Mouse (Mus musculus): Measurements from ENCODE around the gene Shf. TPM values are rescaled to one million over a fixed set of nuclear protein-coding genes. Genes with fewer than 3 reads are reported as not detected.
"Not testable (repeated sequence)": the region's sequence is repeated elsewhere in the genome, so short reads cannot be mapped to it uniquely, and the experiment has no call there.

Shf gene
- polyA plus RNA-seq, 1 experiment = 14.7 TPM

DNA sequence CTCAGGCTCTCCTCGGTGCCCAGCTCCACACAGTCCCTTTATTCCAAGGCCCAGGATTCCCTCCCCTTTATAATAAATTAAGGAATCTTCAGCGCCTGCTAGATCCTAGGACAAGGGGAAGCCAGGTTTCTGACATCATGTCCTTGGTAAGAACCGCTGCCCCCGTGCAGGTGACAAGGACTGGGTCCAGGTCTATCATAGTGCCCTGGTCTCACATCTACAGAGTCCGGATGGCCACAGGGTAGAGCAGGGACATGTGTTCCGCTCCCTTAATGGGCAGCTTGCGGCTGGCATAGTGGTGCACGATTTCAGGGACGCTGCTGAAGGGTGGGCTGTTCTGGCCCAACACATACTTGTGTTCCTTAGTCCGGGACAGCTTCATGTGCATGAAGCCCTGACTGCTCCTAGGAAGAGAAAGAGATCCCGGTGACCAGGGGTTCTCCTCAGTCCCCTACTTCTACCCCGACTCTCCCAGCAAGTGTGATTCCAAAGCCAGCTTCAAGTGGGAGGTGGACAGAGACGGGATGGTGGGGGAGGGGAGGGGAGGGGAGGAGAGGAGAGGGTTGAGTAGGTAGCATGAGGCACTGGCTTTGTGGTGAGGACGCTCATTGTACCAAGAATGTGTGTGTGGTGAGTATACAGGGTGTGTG is 19.7 kb downstream of the Shf start:
- Histone ChIP-seq H3K4me3 (ENCODE audit: insufficient read depth, low read depth, low read length) (peak overlapping the region; percentile 80), H3K27ac (ENCODE audit: insufficient read depth, low read depth, low read length) (no peak overlapping the region), H3K4me1 (ENCODE audit: control insufficient read depth, insufficient read depth, low read length) (peaks cover 14% of the 10 kb centered on the region), H3K36me3 (ENCODE audit: control insufficient read depth, insufficient read depth, low read length) (no peaks in the 10 kb centered on the region), H3K27me3 (replicated peaks; ENCODE audit: control insufficient read depth, insufficient read depth, low read length) (no peaks in the 10 kb centered on the region)
- TF ChIP-seq CTCF (conservative IDR thresholded peaks at IDR 0.05; ENCODE audit: insufficient read depth, insufficient read length, low read depth, low read length) = no peak
- TF ChIP-seq POLR2A (IDR thresholded peaks at IDR 0.05; ENCODE audit: low read depth, low read length) = no peak
- WGBS = 27% methylated on average over 14 of the region's 14 CpGs
- DNase-seq = no peak

DNA sequence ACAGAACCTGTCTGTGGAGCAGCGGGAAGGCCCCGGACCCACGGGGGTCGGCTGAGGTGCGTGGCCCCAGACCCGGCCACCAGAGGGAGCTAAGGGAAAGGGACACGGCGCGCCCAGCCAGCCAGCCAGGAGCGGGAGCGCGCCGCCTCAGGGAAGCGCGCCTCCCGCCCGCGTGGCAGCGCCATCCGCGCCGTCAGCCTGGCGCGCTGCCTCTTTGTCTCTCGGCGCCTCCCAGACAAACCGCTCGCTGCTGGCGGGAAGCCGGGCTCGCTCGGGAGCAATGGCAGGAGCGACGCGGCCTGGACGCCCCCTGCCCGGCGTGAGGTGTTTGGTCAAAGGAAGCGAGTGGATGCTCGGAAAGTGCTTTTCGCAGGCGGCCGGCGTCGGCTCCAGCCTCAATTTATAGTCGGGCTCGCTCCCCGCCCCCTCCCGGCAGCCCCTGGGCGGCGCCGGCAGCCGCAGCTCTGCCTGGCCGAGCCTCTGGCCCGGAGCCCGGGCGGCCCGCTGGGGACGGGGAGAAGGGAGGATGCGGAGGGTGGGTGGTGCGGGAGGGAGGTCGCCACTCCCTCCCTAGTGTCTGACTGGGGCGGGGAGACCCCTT is 20.3 kb downstream of the Shf start:
- H3K36me3 ChIP-seq (ENCODE audit: control insufficient read depth, insufficient read depth, low read length) = no peaks in the 10 kb centered on the region
- no peak for TF ChIP-seq POLR2A (IDR thresholded peaks at IDR 0.05; ENCODE audit: low read depth, low read length)
- peak; percentile 65 for TF ChIP-seq CTCF (conservative IDR thresholded peaks at IDR 0.05; ENCODE audit: insufficient read depth, insufficient read length, low read depth, low read length)
- peaks cover 11% of the 10 kb centered on the region for H3K4me1 ChIP-seq (ENCODE audit: control insufficient read depth, insufficient read depth, low read length)
- no peaks in the 10 kb centered on the region for H3K27me3 ChIP-seq (replicated peaks; ENCODE audit: control insufficient read depth, insufficient read depth, low read length)
- peak; percentile 90 for DNase-seq
- peak overlapping the region; percentile 80 for H3K4me3 ChIP-seq (ENCODE audit: insufficient read depth, low read depth, low read length)
- H3K27ac ChIP-seq (ENCODE audit: insufficient read depth, low read depth, low read length) = peak overlapping the region; percentile 75
- whole genome bisulfite sequencing = 1% methylated on average over 59 of the region's 63 CpGs

DNA sequence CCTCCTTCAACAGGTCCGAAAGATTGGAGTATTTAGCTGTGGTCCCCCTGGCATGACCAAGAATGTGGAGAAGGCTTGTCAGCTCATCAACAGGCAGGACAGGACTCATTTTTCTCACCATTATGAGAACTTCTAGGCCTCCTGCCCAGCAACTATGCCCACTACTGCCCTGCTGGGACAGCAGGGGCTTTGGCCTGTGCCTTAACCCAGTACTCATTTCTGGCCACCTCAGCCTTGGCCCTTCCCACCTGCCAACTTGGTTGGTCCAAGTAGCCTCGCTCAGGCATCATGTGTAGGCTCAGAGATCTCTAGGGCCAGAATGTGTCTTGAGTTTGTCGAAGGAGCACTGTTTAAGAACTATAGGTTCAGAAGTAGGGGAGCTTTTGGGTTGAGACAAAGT is 21.7 kb downstream of the Shf start:
- H3K4me3 ChIP-seq (ENCODE audit: insufficient read depth, low read depth, low read length) = no peak overlapping the region
- WGBS = 94% methylated on average over 3 of the region's 3 CpGs
- H3K36me3 ChIP-seq (ENCODE audit: control insufficient read depth, insufficient read depth, low read length) = no peaks in the 10 kb centered on the region
- peaks cover 11% of the 10 kb centered on the region for H3K4me1 ChIP-seq (ENCODE audit: control insufficient read depth, insufficient read depth, low read length)
- TF ChIP-seq POLR2A (IDR thresholded peaks at IDR 0.05; ENCODE audit: low read depth, low read length) (no peak), CTCF (conservative IDR thresholded peaks at IDR 0.05; ENCODE audit: insufficient read depth, insufficient read length, low read depth, low read length) (no peak)
- DNase-seq = no peak
- no peak overlapping the region for H3K27ac ChIP-seq (ENCODE audit: insufficient read depth, low read depth, low read length)
- H3K27me3 ChIP-seq (replicated peaks; ENCODE audit: control insufficient read depth, insufficient read depth, low read length) = no peaks in the 10 kb centered on the region

DNA sequence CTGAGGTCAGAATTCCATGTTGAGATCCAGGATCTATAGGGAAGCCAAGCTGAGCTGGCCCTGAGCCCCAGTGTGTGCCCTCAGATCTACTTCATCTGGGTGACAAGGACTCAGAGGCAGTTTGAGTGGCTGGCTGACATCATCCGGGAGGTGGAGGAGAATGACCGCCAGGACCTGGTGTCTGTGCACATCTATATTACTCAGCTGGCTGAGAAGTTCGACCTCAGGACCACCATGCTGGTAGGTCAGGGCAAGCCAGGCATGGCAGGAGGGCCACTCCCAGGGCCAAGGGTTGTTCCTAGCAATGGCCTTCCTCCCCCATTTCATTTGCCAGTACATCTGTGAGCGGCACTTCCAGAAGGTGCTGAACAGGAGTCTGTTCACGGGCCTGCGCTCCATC is 22.8 kb downstream of the Shf start:
- peaks cover 11% of the 10 kb centered on the region for H3K4me1 ChIP-seq (ENCODE audit: control insufficient read depth, insufficient read depth, low read length)
- not testable (repeated sequence) for H3K27me3 ChIP-seq (replicated peaks; ENCODE audit: control insufficient read depth, insufficient read depth, low read length); H3K27ac ChIP-seq (ENCODE audit: insufficient read depth, low read depth, low read length); H3K4me3 ChIP-seq (ENCODE audit: insufficient read depth, low read depth, low read length); DNase-seq; H3K36me3 ChIP-seq (ENCODE audit: control insufficient read depth, insufficient read depth, low read length)
- 90% methylated on average over 6 of the region's 6 CpGs for WGBS

DNA sequence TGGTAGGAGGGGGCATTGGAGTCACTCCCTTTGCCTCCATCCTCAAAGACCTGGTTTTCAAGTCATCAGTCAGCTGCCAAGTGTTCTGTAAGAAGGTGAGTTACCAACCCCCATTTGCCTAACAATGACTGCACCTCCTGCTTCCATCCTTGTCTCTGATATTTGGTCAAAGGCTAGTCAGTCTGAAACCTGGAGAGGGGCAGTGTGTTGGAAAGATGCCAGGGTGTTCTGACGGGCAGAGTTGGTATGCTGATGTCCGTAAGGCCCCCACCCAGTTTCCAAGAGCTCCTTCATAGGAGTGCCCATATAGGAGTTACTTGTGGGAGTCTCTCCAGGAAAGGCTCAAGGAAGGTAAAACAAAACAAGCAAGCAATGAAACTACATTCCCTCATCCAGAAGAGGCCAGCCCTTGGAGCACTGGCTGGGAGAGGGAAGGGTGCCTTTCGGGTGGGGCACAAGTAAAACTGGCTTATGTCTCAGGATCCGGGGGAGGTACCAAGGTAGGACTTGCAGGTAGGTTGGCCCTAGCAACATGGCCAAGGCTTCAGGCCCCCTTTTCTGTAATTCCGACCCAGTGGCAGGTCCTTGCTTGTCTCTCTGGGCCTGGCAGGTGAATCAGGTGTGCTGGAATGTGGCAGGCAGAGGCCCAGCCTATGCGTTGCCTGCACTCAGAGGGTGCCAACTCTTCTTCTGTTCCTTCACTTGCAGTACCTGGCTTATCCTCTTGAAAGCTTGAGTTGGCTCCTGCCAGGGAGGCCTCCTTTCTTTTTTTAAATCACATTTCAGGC is 23.7 kb downstream of the Shf start:
- no peak overlapping the region for H3K27ac ChIP-seq (ENCODE audit: insufficient read depth, low read depth, low read length)
- no peak overlapping the region for H3K4me3 ChIP-seq (ENCODE audit: insufficient read depth, low read depth, low read length)
- DNase-seq = no peak
- peaks cover 11% of the 10 kb centered on the region for H3K4me1 ChIP-seq (ENCODE audit: control insufficient read depth, insufficient read depth, low read length)
- WGBS = 78% methylated on average over 6 of the region's 6 CpGs
- TF ChIP-seq CTCF (conservative IDR thresholded peaks at IDR 0.05; ENCODE audit: insufficient read depth, insufficient read length, low read depth, low read length) = no peak
- TF ChIP-seq POLR2A (IDR thresholded peaks at IDR 0.05; ENCODE audit: low read depth, low read length) = no peak
- no peaks in the 10 kb centered on the region for H3K36me3 ChIP-seq (ENCODE audit: control insufficient read depth, insufficient read depth, low read length)
- no peaks in the 10 kb centered on the region for H3K27me3 ChIP-seq (replicated peaks; ENCODE audit: control insufficient read depth, insufficient read depth, low read length)

DNA sequence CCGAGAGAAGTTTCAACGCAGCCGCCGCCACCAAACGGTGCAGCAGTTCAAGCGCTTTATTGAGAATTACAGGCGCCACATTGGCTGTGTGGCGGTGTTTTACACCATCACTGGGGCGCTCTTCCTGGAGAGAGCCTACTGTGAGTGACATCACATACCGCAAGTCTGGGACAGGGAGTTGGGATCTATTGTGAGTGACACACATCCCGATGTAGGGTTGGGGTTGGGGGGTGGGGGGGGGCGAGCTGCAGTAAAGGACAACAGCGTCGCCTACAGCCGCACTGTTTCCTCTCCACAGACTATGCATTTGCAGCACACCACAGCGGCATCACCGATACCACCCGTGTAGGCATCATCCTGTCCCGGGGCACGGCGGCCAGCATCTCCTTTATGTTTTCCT is 31.7 kb downstream of the Shf start:
- H3K4me1 ChIP-seq (ENCODE audit: control insufficient read depth, insufficient read depth, low read length) = no peaks in the 10 kb centered on the region
- no peaks in the 10 kb centered on the region for H3K36me3 ChIP-seq (ENCODE audit: control insufficient read depth, insufficient read depth, low read length)
- DNase-seq = no peak
- WGBS = 67% methylated on average over 21 of the region's 21 CpGs
- H3K27ac ChIP-seq (ENCODE audit: insufficient read depth, low read depth, low read length) = no peak overlapping the region
- no peak overlapping the region for H3K4me3 ChIP-seq (ENCODE audit: insufficient read depth, low read depth, low read length)
- H3K27me3 ChIP-seq (replicated peaks; ENCODE audit: control insufficient read depth, insufficient read depth, low read length) = no peaks in the 10 kb centered on the region
- no peak for TF ChIP-seq POLR2A (IDR thresholded peaks at IDR 0.05; ENCODE audit: low read depth, low read length)
- no peak for TF ChIP-seq CTCF (conservative IDR thresholded peaks at IDR 0.05; ENCODE audit: insufficient read depth, insufficient read length, low read depth, low read length)

DNA sequence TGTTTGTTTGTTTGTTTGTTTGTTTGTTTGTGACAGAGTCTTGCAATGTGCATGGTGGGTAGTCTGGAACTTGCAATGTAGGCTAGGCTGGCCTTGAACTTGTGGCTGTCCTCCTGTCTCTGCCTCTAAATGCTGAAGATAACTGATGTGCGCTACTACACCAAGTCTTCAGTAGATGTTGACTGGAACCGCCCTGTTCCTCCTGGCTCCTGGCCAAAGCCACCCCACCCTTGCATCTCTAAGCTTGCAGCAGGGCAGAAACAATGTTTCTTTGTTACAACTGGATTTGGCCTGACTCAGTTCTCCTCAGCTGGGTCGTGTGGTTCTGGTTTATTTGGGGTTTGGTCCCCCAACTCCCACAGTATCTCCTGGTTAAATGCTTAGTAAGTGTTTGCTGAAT is 34.8 kb downstream of the Shf start:
- 60% methylated on average over 3 of the region's 3 CpGs for WGBS

More for the DNA sequence above, 34.8 kb downstream of the Shf start:
- no peak overlapping the region for H3K4me3 ChIP-seq (ENCODE audit: insufficient read depth, low read depth, low read length)
- no peaks in the 10 kb centered on the region for H3K27me3 ChIP-seq (replicated peaks; ENCODE audit: control insufficient read depth, insufficient read depth, low read length)
- TF ChIP-seq POLR2A (IDR thresholded peaks at IDR 0.05; ENCODE audit: low read depth, low read length) = no peak
- no peak for TF ChIP-seq CTCF (conservative IDR thresholded peaks at IDR 0.05; ENCODE audit: insufficient read depth, insufficient read length, low read depth, low read length)
- H3K4me1 ChIP-seq (ENCODE audit: control insufficient read depth, insufficient read depth, low read length) = no peaks in the 10 kb centered on the region
- no peaks in the 10 kb centered on the region for H3K36me3 ChIP-seq (ENCODE audit: control insufficient read depth, insufficient read depth, low read length)
- no peak for DNase-seq
- H3K27ac ChIP-seq (ENCODE audit: insufficient read depth, low read depth, low read length) = no peak overlapping the region
